Mouse (Mus musculus) mesoderm, embryonic 11.5 days (tissue): Measurements from ENCODE around the gene Tmem110.
A peak's percentile ranks its signal among the peaks of the same experiment; 100 is the strongest.

ENCODE experiments used
- DNase-seq: peaks from one replicate; pipeline ENCODE4 v3.0.0-alpha.2; 2012; ENCODE audit warnings: low read depth, low spot score

Gene Tmem110

GRCm38 (mm10) chr14:30825476-30826131 is at the start of gene Tmem110:
Gene Tmem110 (plus strand): TSS chr14:30825590.
- peak; percentile 84 for DNase-seq

GRCm38 (mm10) chr14:30784614-30785013 is 40.8 kb upstream of the Tmem110 start:
- no peak for DNase-seq

- no peak for DNase-seq
These were observed 35.9 kb upstream of the Tmem110 start for GRCm38 (mm10) chr14:30789471-30789870.

- DNase-seq, result no peak
These were observed 32.5 kb upstream of the Tmem110 start for GRCm38 (mm10) chr14:30792871-30793270.

- DNase-seq, result no peak
These were observed 23.6 kb upstream of the Tmem110 start for GRCm38 (mm10) chr14:30801756-30802155.

GRCm38 (mm10) chr14:30821136-30821535 is 4.3 kb upstream of the Tmem110 start:
- DNase-seq, result no peak

- DNase-seq, result no peak
These were observed 864 bp upstream of the Tmem110 start for GRCm38 (mm10) chr14:30824456-30824995.

GRCm38 (mm10) chr14:30825021-30825475 is 342 bp upstream of the Tmem110 start:
- no peak for DNase-seq

- DNase-seq, result no peak
These were observed 1.1 kb downstream of the Tmem110 start for GRCm38 (mm10) chr14:30826174-30827140.

GRCm38 (mm10) chr14:30827480-30827879 is 2.1 kb downstream of the Tmem110 start:
- DNase-seq, result no peak

GRCm38 (mm10) chr14:30828077-30828476 is 2.7 kb downstream of the Tmem110 start:
- no peak for DNase-seq

GRCm38 (mm10) chr14:30828635-30829460 is 3.5 kb downstream of the Tmem110 start:
- no peak for DNase-seq

GRCm38 (mm10) chr14:30837416-30837996 is 12.1 kb downstream of the Tmem110 start:
- DNase-seq, result no peak

GRCm38 (mm10) chr14:30843701-30844100 is 18.3 kb downstream of the Tmem110 start:
- DNase-seq, result no peak

- no peak for DNase-seq
These were observed 25.1 kb downstream of the Tmem110 start for GRCm38 (mm10) chr14:30850504-30850903.

GRCm38 (mm10) chr14:30852325-30852724 is 26.9 kb downstream of the Tmem110 start:
- DNase-seq, result no peak

GRCm38 (mm10) chr14:30855316-30855715 is 29.9 kb downstream of the Tmem110 start:
- DNase-seq, result no peak

GRCm38 (mm10) chr14:30856885-30857507 is 31.6 kb downstream of the Tmem110 start:
- DNase-seq, result no peak

GRCm38 (mm10) chr14:30857990-30858389 is 32.6 kb downstream of the Tmem110 start:
- DNase-seq, result no peak

- no peak for DNase-seq
These were observed 36.2 kb downstream of the Tmem110 start for GRCm38 (mm10) chr14:30861421-30862125.
